ENCODE assay signal across 9 mouse cellular contexts in genomic region chr12:12995061-12995973, GRCm38 (mm10). TPM values are rescaled to one million over a fixed set of nuclear protein-coding genes. Genes with fewer than 3 reads are reported as not detected.
A peak's percentile ranks its signal among the peaks of the same experiment; 100 is the strongest.
DNase-seq lines count a peak whose midpoint lies in the region; ATAC-seq lines count a peak whose summit lies in the region.
"Had no signal": no experiment of that assay in that cellular context is flagged by ENCODE, and none has a peak within 500 bp of the region (broad histone marks: within the 10 kb centered on the region; RNA-seq: fewer than 3 reads in every experiment).

No protein-coding gene starts in this region.

- peak; percentile 8 for DNase-seq in left cerebral cortex, postnatal 4 days
- DNase-seq in left cerebral cortex, postnatal 25 days (ENCODE audit: low spot score in 2 of 2): no peak
- no peak for DNase-seq in frontal cortex, postnatal 25 days (ENCODE audit: low spot score in 2 of 2)
- DNase-seq in cerebellum, adult 9-11 months: no peak
- no peak for DNase-seq in thymus, postnatal 10 days (ENCODE audit: low spot score in 2 of 2)

- intact Hi-C loops in left cerebral cortex, postnatal 4 days (cut with DNase I): no loop called here
- intact Hi-C loops in left cerebral cortex, postnatal 25 days (cut with DNase I): no loop called here

- H3K27ac ChIP-seq in heart, embryonic 11.5 days (ENCODE audit: low read depth, low read length): no peak overlapping the region
- H3K27ac ChIP-seq in kidney, embryonic 15.5 days: no peak overlapping the region
- no peak overlapping the region for H3K27ac ChIP-seq in lung, embryonic 15.5 days
- H3K27ac ChIP-seq: neural tube, embryonic 13.5 days had no signal

- no peaks in the 10 kb centered on the region for H3K9me3 ChIP-seq in heart, embryonic 11.5 days (replicated peaks; ENCODE audit: control insufficient read depth, low read length)
- H3K9me3 ChIP-seq in kidney, embryonic 15.5 days (replicated peaks): no peaks in the 10 kb centered on the region
- H3K9me3 ChIP-seq in lung, embryonic 15.5 days: no peaks in the 10 kb centered on the region
- H3K9me3 ChIP-seq: neural tube, embryonic 13.5 days had no signal

- H3K9ac ChIP-seq in heart, embryonic 11.5 days (ENCODE audit: low read depth, low read length): no peak overlapping the region
- H3K9ac ChIP-seq in kidney, embryonic 15.5 days: no peak overlapping the region
- H3K9ac ChIP-seq in lung, embryonic 15.5 days: no peak overlapping the region
- H3K9ac ChIP-seq: neural tube, embryonic 13.5 days had no signal

- H3K27me3 ChIP-seq in heart, embryonic 11.5 days (ENCODE audit: control insufficient read depth, insufficient read depth, low read length): no peaks in the 10 kb centered on the region
- no peaks in the 10 kb centered on the region for H3K27me3 ChIP-seq in kidney, embryonic 15.5 days
- H3K27me3 ChIP-seq in lung, embryonic 15.5 days: no peaks in the 10 kb centered on the region
- H3K27me3 ChIP-seq: neural tube, embryonic 13.5 days had no signal

- no peak overlapping the region for H3K4me2 ChIP-seq in heart, embryonic 11.5 days
- H3K4me2 ChIP-seq in kidney, embryonic 15.5 days: 0 out of 2 replicates have a peak overlapping the region, but pooled peaks have one; percentile 0
- 0 out of 2 replicates have a peak overlapping the region, but pooled peaks have one; percentile 1 for H3K4me2 ChIP-seq in lung, embryonic 15.5 days
- H3K4me2 ChIP-seq: neural tube, embryonic 13.5 days had no signal

- WGBS in heart, embryonic 11.5 days (ENCODE audit: insufficient replicate concordance): 36% methylated on average over 21 of the region's 21 CpGs
- WGBS in kidney, embryonic 15.5 days: 47% methylated on average over 21 of the region's 21 CpGs
- 33% methylated on average over 21 of the region's 21 CpGs for WGBS in lung, embryonic 15.5 days

- no peaks in the 10 kb centered on the region for H3K36me3 ChIP-seq in heart, embryonic 11.5 days (ENCODE audit: control insufficient read depth, insufficient read depth, low read length)
- no peaks in the 10 kb centered on the region for H3K36me3 ChIP-seq in kidney, embryonic 15.5 days
- no peaks in the 10 kb centered on the region for H3K36me3 ChIP-seq in lung, embryonic 15.5 days
- H3K36me3 ChIP-seq: neural tube, embryonic 13.5 days had no signal

- no peak overlapping the region for H3K4me3 ChIP-seq in heart, embryonic 11.5 days (ENCODE audit: low read depth, low read length)
- H3K4me3 ChIP-seq in kidney, embryonic 15.5 days (replicated peaks): no peak overlapping the region
- H3K4me3 ChIP-seq in lung, embryonic 15.5 days: no peak overlapping the region
- H3K4me3 ChIP-seq: neural tube, embryonic 13.5 days had no signal

- peaks cover 25% of the 10 kb centered on the region for H3K4me1 ChIP-seq in heart, embryonic 11.5 days (ENCODE audit: control insufficient read depth, insufficient read depth, low read length)
- peaks cover 33% of the 10 kb centered on the region for H3K4me1 ChIP-seq in kidney, embryonic 15.5 days
- peaks cover 22% of the 10 kb centered on the region for H3K4me1 ChIP-seq in lung, embryonic 15.5 days

- peak; percentile 60; the same call in 1 of the 2 replicates for ATAC-seq in heart, embryonic 11.5 days (replicated peaks; ENCODE audit: insufficient number of reproducible peaks, low FRiP score, low TSS enrichment)
- ATAC-seq in kidney, embryonic 15.5 days (replicated peaks; ENCODE audit: low FRiP score): peak; percentile 85
- ATAC-seq in lung, embryonic 15.5 days (ENCODE audit: borderline replicate concordance, extremely low read depth, low FRiP score, low TSS enrichment): peak; percentile 91

RNA-seq across cellular contexts. Expression of gene Mycn, which starts 53.6 kb away (rescaled TPM):
- 10 to 100 TPM; 65.1 to 68.8 TPM for total RNA-seq in left cerebral cortex, postnatal 4 days (2021)
- 10 to 100 TPM; 12.9 to 13.3 TPM for total RNA-seq in left cerebral cortex, postnatal 25 days (2021)
- 53.3 and 58.4 TPM in 2 replicates for polyA plus RNA-seq in heart, embryonic 11.5 days (2014; fragmentation: Nextera tagmentation; extraction: Ambion mirVana)
- polyA plus RNA-seq in kidney, embryonic 15.5 days (2015; fragmentation: Nextera tagmentation; extraction: Ambion mirVana): 85.5 and 87.2 TPM in 2 replicates
- 57.3 and 58.8 TPM in 2 replicates for polyA plus RNA-seq in lung, embryonic 15.5 days (2015; fragmentation: Nextera tagmentation; extraction: Ambion mirVana)
